Mouse (Mus musculus) stomach, embryonic 16.5 days (tissue): ENCODE data around the gene Mthfd2l. TPM values are rescaled to one million over a fixed set of nuclear protein-coding genes. Genes with fewer than 3 reads are reported as not detected.

Experiments used
- ATAC-seq: fragments of 200-750 bp; cut with Nextera tagmentation; 2 replicates; pipeline ENCODE4 v1.8.0; 2017; ENCODE audit warnings: moderate number of reproducible peaks, moderate TSS enrichment; ENCODE audit not compliant: insufficient read depth, low FRiP score
- H3K27ac ChIP-seq: fragments of 300-500 bp; sonication (generic); 2 replicates; pipeline ENCODE4 v1.5.1; 2014; ENCODE audit warnings: low read length
- H3K27me3 ChIP-seq: fragments of 300-500 bp; sonication (generic); 2 replicates; pipeline ENCODE4 v1.6.1; 2014; ENCODE audit warnings: low read length, control low read depth, mixed read lengths; ENCODE audit not compliant: control insufficient read depth, insufficient read depth
- H3K36me3 ChIP-seq: fragments of 300-500 bp; sonication (generic); 2 replicates; pipeline ENCODE4 v1.6.1; 2014; ENCODE audit warnings: low read length; ENCODE audit not compliant: control insufficient read depth, insufficient read depth
- H3K4me1 ChIP-seq: fragments of 300-500 bp; sonication (generic); 2 replicates; pipeline ENCODE4 v1.6.1; 2014; ENCODE audit warnings: low read length, control low read depth, mixed read lengths; ENCODE audit not compliant: control insufficient read depth, insufficient read depth
- H3K4me2 ChIP-seq: fragments of 300-500 bp; sonication (generic); 2 replicates; pipeline ENCODE4 v1.6.1; 2014; ENCODE audit warnings: low read depth, low read length, mixed read lengths
- H3K4me3 ChIP-seq: fragments of 300-500 bp; sonication (generic); replicated peaks from 2 replicates; pipeline ENCODE4 v1.5.1; 2014; ENCODE audit warnings: mild to moderate bottlenecking, low read length
- H3K9ac ChIP-seq: fragments of 300-500 bp; sonication (generic); 2 replicates; pipeline ENCODE4 v1.6.1; 2014; ENCODE audit warnings: low read length
- H3K9me3 ChIP-seq: fragments of 300-500 bp; sonication (generic); replicated peaks from 2 replicates; pipeline ENCODE4 v1.6.1; 2016; ENCODE audit warnings: low read length, control low read depth; ENCODE audit not compliant: control insufficient read depth
- WGBS: fragments of 180-500 bp; shearing (Covaris S2); extraction: QIAGEN DNeasy Blood & Tissue Kit; methylation state at CpG from one replicate; pipeline ENCODE4 v1.1.7; 2014; 5-methylcytosine and 5-hydroxymethylcytosine counted together
- polyA plus RNA-seq: library from polyadenylated mRNA; unstranded; fragments of >200 nt; fragmentation: Nextera tagmentation; extraction: Ambion mirVana; gene quantifications from 2 replicates; pipeline ENCODE4 v1.2.1, GENCODE M21; 2015

Gene Mthfd2l
- polyA plus RNA-seq, 1 experiment from 2014 or later = 32.9 TPM

DNA sequence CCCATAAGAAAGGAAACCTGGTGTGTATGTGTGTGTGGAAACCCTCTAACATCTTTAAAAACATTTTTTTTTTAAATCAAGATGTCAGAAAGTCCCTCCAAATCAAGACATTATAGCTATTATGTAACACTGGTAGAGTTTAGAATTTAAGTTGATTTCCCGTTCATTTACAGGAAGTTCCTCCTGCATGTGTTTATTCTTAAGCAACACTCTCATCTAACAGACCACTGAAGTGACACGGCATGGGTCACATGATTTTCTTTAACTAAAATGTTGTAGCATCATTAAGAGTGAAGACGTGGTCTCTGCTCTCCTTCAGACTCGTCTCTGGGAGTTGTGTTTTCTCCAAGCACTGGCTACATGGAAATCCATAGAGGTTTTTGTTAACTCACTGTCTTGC, 33.8 kb downstream of the Mthfd2l start:
- H3K4me3 ChIP-seq = no peak overlapping the region
- H3K9ac ChIP-seq = no peak overlapping the region
- 69% methylated on average over 4 of the region's 4 CpGs for WGBS
- no peaks in the 10 kb centered on the region for H3K4me1 ChIP-seq
- no peaks in the 10 kb centered on the region for H3K9me3 ChIP-seq
- H3K27me3 ChIP-seq = no peaks in the 10 kb centered on the region
- no peak overlapping the region for H3K4me2 ChIP-seq
- no peaks in the 10 kb centered on the region for H3K36me3 ChIP-seq
- no peak overlapping the region for H3K27ac ChIP-seq
- no peak for ATAC-seq

DNA sequence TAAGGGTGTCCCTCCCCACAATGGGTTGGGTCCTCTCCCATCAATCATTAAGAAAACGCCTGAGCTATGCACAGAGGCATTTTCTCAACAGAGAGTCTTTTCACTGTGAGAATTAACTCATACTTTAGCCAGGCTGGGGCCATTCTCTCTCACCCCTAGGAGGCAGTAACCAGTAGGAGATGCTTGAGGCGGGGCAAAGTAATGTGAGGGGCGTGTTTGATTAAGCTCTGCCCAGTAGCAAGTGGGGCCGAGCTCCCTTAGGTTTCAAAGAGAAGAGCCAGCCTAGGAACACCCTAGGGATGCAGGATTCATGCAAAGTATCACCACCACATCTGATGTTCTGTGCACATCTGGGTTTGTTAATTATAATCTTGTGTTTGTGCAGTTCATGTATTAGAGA, 34.5 kb downstream of the Mthfd2l start:
- Histone ChIP-seq H3K27me3 (no peaks in the 10 kb centered on the region), H3K4me3 (no peak overlapping the region), H3K36me3 (no peaks in the 10 kb centered on the region), H3K9me3 (no peaks in the 10 kb centered on the region), H3K9ac (no peak overlapping the region), H3K27ac (no peak overlapping the region), H3K4me2 (no peak overlapping the region), H3K4me1 (no peaks in the 10 kb centered on the region)
- WGBS = 65% methylated on average over 4 of the region's 4 CpGs
- ATAC-seq = no peak

DNA sequence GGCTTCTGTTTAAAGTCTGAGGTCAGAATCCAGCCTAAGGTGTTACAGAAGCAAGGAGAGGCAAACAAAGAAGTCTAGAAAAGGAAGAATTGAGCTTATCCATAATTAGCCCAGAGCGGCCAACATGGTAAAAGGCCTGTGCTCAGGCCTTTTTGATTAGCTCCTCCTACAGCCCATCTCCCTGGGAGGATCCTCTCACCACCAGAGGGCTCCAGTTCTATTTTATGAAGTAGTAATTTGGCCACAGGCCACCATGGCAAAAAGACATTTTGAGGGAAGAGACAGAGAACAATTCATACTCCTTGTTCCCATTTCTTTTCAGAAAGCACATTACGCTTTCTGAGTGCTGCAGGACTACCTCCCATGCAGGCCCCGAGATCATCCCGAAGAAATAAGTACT, 46.3 kb downstream of the Mthfd2l start:
- Histone ChIP-seq H3K9me3 (no peaks in the 10 kb centered on the region), H3K36me3 (no peaks in the 10 kb centered on the region; the same call in 1 of the 2 replicates), H3K4me2 (no peak overlapping the region), H3K4me3 (no peak overlapping the region), H3K27ac (no peak overlapping the region), H3K4me1 (no peaks in the 10 kb centered on the region), H3K9ac (no peak overlapping the region), H3K27me3 (no peaks in the 10 kb centered on the region)
- ATAC-seq = no peak
- 83% methylated on average over 4 of the region's 4 CpGs for WGBS

DNA sequence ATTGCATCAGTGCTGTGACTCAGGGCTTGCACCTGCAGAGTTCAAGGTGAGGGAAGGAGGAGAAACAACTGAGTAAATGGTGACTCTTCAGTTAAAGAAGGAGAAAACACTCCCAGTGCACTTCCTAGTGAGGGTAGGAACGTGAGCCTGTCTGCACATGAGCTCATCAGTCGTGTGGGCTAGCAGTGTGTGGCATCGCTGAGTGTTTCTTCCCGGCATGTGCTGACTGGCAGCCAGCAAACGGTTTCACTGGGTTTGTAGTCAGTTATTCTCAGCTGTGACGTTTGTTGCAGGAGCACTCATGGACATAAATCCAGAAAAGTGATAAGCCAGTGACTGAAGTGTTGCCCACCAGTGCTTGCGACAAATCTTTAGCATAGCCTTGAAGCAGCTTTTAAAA, 49.4 kb downstream of the Mthfd2l start:
- no peaks in the 10 kb centered on the region for H3K4me1 ChIP-seq
- 76% methylated on average over 7 of the region's 7 CpGs for WGBS
- H3K9me3 ChIP-seq = no peaks in the 10 kb centered on the region
- no peak overlapping the region for H3K9ac ChIP-seq
- no peak overlapping the region for H3K4me2 ChIP-seq
- H3K4me3 ChIP-seq = no peak overlapping the region
- ATAC-seq = no peak
- H3K27me3 ChIP-seq = no peaks in the 10 kb centered on the region
- H3K27ac ChIP-seq = no peak overlapping the region
- no peaks in the 10 kb centered on the region for H3K36me3 ChIP-seq

DNA sequence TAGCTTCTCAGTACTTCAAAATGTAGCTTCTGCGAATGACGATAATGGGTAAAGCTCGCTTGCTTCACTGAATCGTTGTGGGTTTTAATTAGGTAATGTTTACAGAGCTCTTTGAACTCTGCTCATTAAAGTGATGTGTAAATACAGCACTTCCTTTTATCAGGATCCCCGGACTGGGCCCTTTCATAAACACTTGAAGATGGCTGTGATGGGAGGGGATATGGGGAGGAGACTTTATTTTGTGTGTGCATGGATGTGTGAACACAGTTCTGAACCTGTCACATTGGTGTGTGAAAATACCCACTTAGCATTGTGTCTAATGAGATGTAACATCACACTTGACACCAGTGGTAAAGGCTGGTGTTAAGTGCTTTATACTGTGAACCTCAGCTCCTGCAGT, 56.7 kb downstream of the Mthfd2l start:
- ATAC-seq = no peak
- no peak overlapping the region for H3K9ac ChIP-seq
- H3K27ac ChIP-seq = no peak overlapping the region
- no peaks in the 10 kb centered on the region for H3K9me3 ChIP-seq
- WGBS = 50% methylated on average over 5 of the region's 5 CpGs
- H3K4me1 ChIP-seq = no peaks in the 10 kb centered on the region
- H3K4me3 ChIP-seq = no peak overlapping the region
- H3K36me3 ChIP-seq = no peaks in the 10 kb centered on the region
- no peak overlapping the region for H3K4me2 ChIP-seq
- no peaks in the 10 kb centered on the region for H3K27me3 ChIP-seq

DNA sequence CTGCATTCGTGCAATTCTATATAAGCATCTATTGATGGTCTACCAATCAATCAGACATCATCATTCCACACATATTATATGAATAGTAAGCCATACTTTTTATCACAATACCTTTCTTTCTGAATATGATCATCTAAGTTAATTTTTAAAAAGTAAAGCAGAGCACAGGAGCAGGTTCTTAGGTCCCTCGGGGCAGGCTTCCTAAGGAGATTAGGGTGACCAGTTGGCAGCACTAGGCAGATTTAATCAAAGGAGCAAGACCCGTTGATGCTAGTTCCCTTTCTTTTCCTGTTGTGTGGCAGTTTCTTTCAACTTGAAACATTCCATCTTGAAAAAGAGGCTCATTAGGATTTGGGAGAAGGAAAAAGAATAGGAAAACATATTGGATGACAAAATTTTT, 57.2 kb downstream of the Mthfd2l start:
- WGBS = 79% methylated on average over 3 of the region's 3 CpGs
- H3K27ac ChIP-seq = no peak overlapping the region
- no peaks in the 10 kb centered on the region for H3K36me3 ChIP-seq
- no peaks in the 10 kb centered on the region for H3K4me1 ChIP-seq
- H3K4me2 ChIP-seq = no peak overlapping the region
- H3K27me3 ChIP-seq = no peaks in the 10 kb centered on the region
- no peak overlapping the region for H3K4me3 ChIP-seq
- no peak for ATAC-seq
- no peak overlapping the region for H3K9ac ChIP-seq
- H3K9me3 ChIP-seq = no peaks in the 10 kb centered on the region

DNA sequence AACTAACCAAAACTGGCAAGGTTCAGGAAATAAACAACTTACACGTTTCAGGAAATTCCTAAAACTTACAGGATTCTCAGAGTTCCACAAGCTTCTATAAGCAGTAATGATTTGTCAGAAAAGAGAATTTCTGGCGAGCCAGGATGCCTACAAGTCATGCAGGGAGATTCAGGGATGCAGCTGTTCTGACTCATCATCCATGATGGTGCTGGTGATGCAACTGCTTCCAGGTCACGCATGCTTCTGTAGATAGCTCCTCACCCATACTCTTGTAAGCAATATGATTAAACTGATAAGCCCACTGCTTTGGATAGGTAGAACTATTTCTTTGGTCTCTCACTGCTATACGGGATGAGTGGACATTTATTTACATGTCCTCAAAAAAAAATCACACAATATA, 57.7 kb downstream of the Mthfd2l start:
- Histone ChIP-seq H3K4me3 (no peak overlapping the region), H3K4me2 (no peak overlapping the region), H3K27me3 (no peaks in the 10 kb centered on the region), H3K27ac (no peak overlapping the region), H3K9ac (no peak overlapping the region), H3K4me1 (no peaks in the 10 kb centered on the region), H3K36me3 (no peaks in the 10 kb centered on the region), H3K9me3 (no peaks in the 10 kb centered on the region)
- 88% methylated on average over 4 of the region's 4 CpGs for WGBS
- ATAC-seq = no peak

DNA sequence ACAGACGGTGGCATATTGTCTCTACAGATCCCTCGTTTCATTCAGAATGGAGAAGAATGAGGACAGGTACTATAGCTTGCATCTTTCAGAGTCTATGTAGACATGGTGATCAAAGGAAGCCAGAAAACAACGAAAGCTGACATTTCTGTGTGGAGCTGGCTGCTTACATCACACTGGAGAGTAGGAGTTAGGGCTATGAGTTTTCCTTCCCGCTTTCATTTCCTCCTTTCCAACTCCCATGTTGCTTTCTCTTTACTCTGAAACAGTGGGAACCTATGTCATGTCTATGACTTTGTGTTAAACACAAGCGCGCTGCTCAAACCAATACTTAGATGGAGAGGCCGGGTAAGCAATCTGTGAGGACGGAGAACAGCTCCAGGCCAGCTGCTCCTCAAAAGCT, 69.0 kb downstream of the Mthfd2l start:
- no peak overlapping the region for H3K4me2 ChIP-seq
- H3K27me3 ChIP-seq = no peaks in the 10 kb centered on the region
- no peaks in the 10 kb centered on the region for H3K4me1 ChIP-seq
- no peaks in the 10 kb centered on the region for H3K36me3 ChIP-seq
- H3K9ac ChIP-seq = no peak overlapping the region
- 89% methylated on average over 8 of the region's 8 CpGs for WGBS
- no peak for ATAC-seq
- no peak overlapping the region for H3K4me3 ChIP-seq
- no peak overlapping the region for H3K27ac ChIP-seq
- no peaks in the 10 kb centered on the region for H3K9me3 ChIP-seq

DNA sequence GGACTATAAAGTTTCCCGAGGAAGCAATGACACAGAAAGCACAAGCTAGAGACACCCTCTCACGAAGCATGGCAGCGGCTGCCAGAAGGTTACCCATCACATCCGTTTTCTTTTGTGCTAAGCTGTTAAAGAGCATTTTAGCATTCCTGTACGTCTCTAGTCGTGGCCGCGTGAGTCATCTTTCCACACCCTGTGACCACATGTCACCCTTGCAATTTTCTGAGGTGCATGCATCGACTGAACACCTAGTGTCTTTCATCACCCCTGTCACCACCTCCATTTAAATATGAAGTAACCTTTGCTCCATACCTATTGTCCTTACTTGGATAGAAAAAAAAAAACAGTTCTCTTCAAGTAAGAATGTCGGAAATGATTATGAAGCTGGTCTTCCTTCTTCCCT, 84.3 kb downstream of the Mthfd2l start:
- no peak overlapping the region for H3K9ac ChIP-seq
- 72% methylated on average over 10 of the region's 10 CpGs for WGBS
- no peaks in the 10 kb centered on the region for H3K4me1 ChIP-seq
- no peak overlapping the region for H3K4me2 ChIP-seq
- H3K4me3 ChIP-seq = no peak overlapping the region
- ATAC-seq = no peak
- no peaks in the 10 kb centered on the region for H3K27me3 ChIP-seq
- H3K36me3 ChIP-seq = no peaks in the 10 kb centered on the region
- no peaks in the 10 kb centered on the region for H3K9me3 ChIP-seq
- no peak overlapping the region for H3K27ac ChIP-seq

DNA sequence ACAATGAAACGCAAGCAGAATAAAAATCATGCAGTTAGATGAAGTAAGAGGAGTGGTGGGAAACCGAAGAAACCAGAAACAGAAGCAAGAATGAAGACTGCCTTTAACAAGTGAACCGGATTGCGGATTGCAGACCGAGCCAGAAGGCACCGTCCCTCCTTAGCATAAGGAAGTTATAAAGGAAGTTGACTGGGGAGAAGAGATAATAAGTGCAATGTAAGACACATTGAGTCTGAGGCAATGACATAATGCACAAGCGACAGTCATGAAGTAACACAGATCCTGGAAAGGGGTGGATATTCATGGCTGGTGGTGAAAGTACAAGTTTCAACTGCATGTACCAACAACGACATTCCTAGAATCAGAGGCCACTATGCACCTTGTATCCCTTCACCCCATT, 92.2 kb downstream of the Mthfd2l start:
- Histone ChIP-seq H3K9me3 (no peaks in the 10 kb centered on the region), H3K9ac (no peak overlapping the region), H3K36me3 (no peaks in the 10 kb centered on the region), H3K4me3 (no peak overlapping the region), H3K27ac (no peak overlapping the region), H3K27me3 (no peaks in the 10 kb centered on the region), H3K4me2 (no peak overlapping the region), H3K4me1 (no peaks in the 10 kb centered on the region)
- ATAC-seq = no peak
- 84% methylated on average over 8 of the region's 8 CpGs for WGBS
